Mouse (Mus musculus) hindlimb bud, embryonic 11.5 days (tissue): Measurements from ENCODE around the gene Gm10306.

Experiments used
- DNase-seq: peaks from one replicate; pipeline ENCODE4 v3.0.0-alpha.2; 2012; ENCODE audit warnings: low read depth, low spot score; ENCODE audit errors: extremely low spot score

Gene Gm10306

GRCm38 (mm10) chr4:94604452-94605019 is 48.2 kb downstream of the Gm10306 start:
- DNase-seq = no peak

- no peak for DNase-seq
These were observed 49.2 kb downstream of the Gm10306 start for GRCm38 (mm10) chr4:94605591-94605990.
